Mouse (Mus musculus) hindbrain, postnatal 0 days (tissue): ENCODE measurements around the gene Hhatl. TPM values are rescaled to one million over a fixed set of nuclear protein-coding genes. Genes with fewer than 3 reads are reported as not detected.
A peak's percentile ranks its signal among the peaks of the same experiment; 100 is the strongest.

Source experiments
- ATAC-seq: fragments of 200-750 bp; cut with Nextera tagmentation; 2 replicates; pipeline ENCODE4 v1.8.0; 2017; ENCODE audit warnings: mild to moderate bottlenecking, moderate TSS enrichment, moderate library complexity
- DNase-seq: peaks from one replicate; pipeline ENCODE4 v3.0.0-alpha.2; 2015; ENCODE audit warnings: low spot score
- H3K27ac ChIP-seq: fragments of 300-500 bp; sonication (generic); 2 replicates; pipeline ENCODE4 v1.5.1; 2014; ENCODE audit warnings: mild to moderate bottlenecking
- H3K27me3 ChIP-seq: fragments of 300-500 bp; sonication (generic); 2 replicates; pipeline ENCODE4 v1.6.1; 2014; ENCODE audit warnings: low read length, mixed read lengths; ENCODE audit not compliant: insufficient read depth
- H3K36me3 ChIP-seq: fragments of 300-500 bp; sonication (generic); 2 replicates; pipeline ENCODE4 v1.6.1; 2014; ENCODE audit warnings: low read length, mixed read lengths; ENCODE audit not compliant: insufficient read depth
- H3K4me1 ChIP-seq: fragments of 300-500 bp; sonication (generic); 2 replicates; pipeline ENCODE4 v1.6.1; 2014; ENCODE audit warnings: antibody characterized with exemption, low read length, mixed read lengths; ENCODE audit not compliant: insufficient read depth
- H3K4me2 ChIP-seq: fragments of 300-500 bp; sonication (generic); 2 replicates; pipeline ENCODE4 v1.6.1; 2014; ENCODE audit warnings: low read depth, mild to moderate bottlenecking, low read length, moderate library complexity, mixed read lengths
- H3K4me3 ChIP-seq: fragments of 300-500 bp; sonication (generic); 2 replicates; pipeline ENCODE4 v1.5.1; 2014; ENCODE audit warnings: low read length
- H3K9ac ChIP-seq: fragments of 300-500 bp; sonication (generic); replicated peaks from 2 replicates; pipeline ENCODE4 v1.6.1; 2014; ENCODE audit warnings: mild to moderate bottlenecking, low read length, moderate library complexity, mixed read lengths
- H3K9me3 ChIP-seq: fragments of 300-500 bp; sonication (generic); 2 replicates; pipeline ENCODE4 v1.6.1; 2016; ENCODE audit warnings: low read length, mixed read lengths
- CTCF ChIP-seq: IDR thresholded peaks from 2 replicates; pipeline ENCODE4 v1.5.1; 2016; ENCODE audit warnings: antibody characterized with exemption, control low read depth, low read depth
- WGBS: fragments of 180-500 bp; shearing (Covaris S2); extraction: QIAGEN DNeasy Blood & Tissue Kit; methylation state at CpG from one replicate; pipeline ENCODE4 v1.1.7; 2014; 5-methylcytosine and 5-hydroxymethylcytosine counted together
- polyA plus RNA-seq: library from polyadenylated mRNA; unstranded; fragments of >200 nt; fragmentation: Nextera tagmentation; extraction: Ambion mirVana; gene quantifications from 2 replicates; pipeline ENCODE4 v1.2.1, GENCODE M21; 2015
- total RNA-seq: library from RNA; depleted of rRNA; stranded (reverse); fragments of >200 nt; gene quantifications from 2 replicates; pipeline ENCODE4 v1.2.3, GENCODE M21; 2014

Hhatl gene
- total and polyA plus RNA-seq, 2 experiments from 2014 or later: 0.85 to 1.8 TPM

GRCm38 (mm10) chr9:121822585-121822991 lies 30.3 kb upstream of the Hhatl start:
- peaks cover 23% of the 10 kb centered on the region; the same call in 1 of the 2 replicates for H3K4me1 ChIP-seq
- H3K9me3 ChIP-seq: no peaks in the 10 kb centered on the region
- ATAC-seq (peak; percentile 78), DNase-seq (peak; percentile 80)
- H3K36me3 ChIP-seq: no peaks in the 10 kb centered on the region
- 26% methylated on average over 6 of the region's 6 CpGs for WGBS
- no peaks in the 10 kb centered on the region for H3K27me3 ChIP-seq
- no peak overlapping the region for H3K4me2 ChIP-seq
- H3K4me3 ChIP-seq: no peak overlapping the region
- no peak for TF ChIP-seq CTCF
- H3K9ac ChIP-seq: no peak overlapping the region
- H3K27ac ChIP-seq: peak overlapping the region; percentile 80

- Histone ChIP-seq H3K27me3 (no peaks in the 10 kb centered on the region), H3K9ac (no peak overlapping the region), H3K4me3 (no peak overlapping the region), H3K27ac (no peak overlapping the region), H3K36me3 (no peaks in the 10 kb centered on the region), H3K4me2 (no peak overlapping the region), H3K9me3 (no peaks in the 10 kb centered on the region), H3K4me1 (peaks cover 23% of the 10 kb centered on the region; the same call in 1 of the 2 replicates)
- 73% methylated on average over 5 of the region's 5 CpGs for WGBS
- DNase-seq (no peak), ATAC-seq (no peak)
- no peak for TF ChIP-seq CTCF
Observed at GRCm38 (mm10) chr9:121820765-121821164, 28.5 kb upstream of the Hhatl start.

GRCm38 (mm10) chr9:121819771-121820471 lies 27.6 kb upstream of the Hhatl start:
- Histone ChIP-seq H3K4me2 (no peak overlapping the region), H3K9ac (no peak overlapping the region), H3K27ac (peak overlapping the region; percentile 82), H3K4me1 (peaks cover 23% of the 10 kb centered on the region; the same call in 1 of the 2 replicates), H3K4me3 (no peak overlapping the region), H3K9me3 (no peaks in the 10 kb centered on the region), H3K36me3 (no peaks in the 10 kb centered on the region), H3K27me3 (no peaks in the 10 kb centered on the region)
- DNase-seq: peak; percentile 70
- peak; percentile 31 for ATAC-seq
- WGBS: 31% methylated on average over 7 of the region's 7 CpGs
- no peak; the same call in 1 of the 2 replicates for TF ChIP-seq CTCF

GRCm38 (mm10) chr9:121819073-121819770 lies 26.9 kb upstream of the Hhatl start:
- DNase-seq (peak; percentile 30), ATAC-seq (no peak)
- TF ChIP-seq CTCF: no peak
- no peak overlapping the region for H3K4me2 ChIP-seq
- peaks cover 23% of the 10 kb centered on the region; the same call in 1 of the 2 replicates for H3K4me1 ChIP-seq
- 64% methylated on average over 9 of the region's 9 CpGs for WGBS
- H3K27ac ChIP-seq: peak overlapping the region; percentile 82
- H3K9me3 ChIP-seq: no peaks in the 10 kb centered on the region
- H3K36me3 ChIP-seq: no peaks in the 10 kb centered on the region
- H3K4me3 ChIP-seq: no peak overlapping the region
- H3K9ac ChIP-seq: no peak overlapping the region
- no peaks in the 10 kb centered on the region for H3K27me3 ChIP-seq

GRCm38 (mm10) chr9:121815183-121815582 lies 22.9 kb upstream of the Hhatl start:
- Histone ChIP-seq H3K27me3 (no peaks in the 10 kb centered on the region), H3K9ac (no peak overlapping the region), H3K36me3 (no peaks in the 10 kb centered on the region), H3K27ac (no peak overlapping the region), H3K4me2 (no peak overlapping the region), H3K9me3 (no peaks in the 10 kb centered on the region), H3K4me3 (no peak overlapping the region), H3K4me1 (peaks cover 16% of the 10 kb centered on the region)
- no peak for TF ChIP-seq CTCF
- no peak for DNase-seq
- ATAC-seq: no peak
- WGBS: 87% methylated on average over 6 of the region's 6 CpGs

- Histone ChIP-seq H3K9me3 (no peaks in the 10 kb centered on the region), H3K36me3 (no peaks in the 10 kb centered on the region), H3K4me1 (peaks cover 16% of the 10 kb centered on the region), H3K4me2 (0 out of 2 replicates have a peak overlapping the region, but pooled peaks have one; percentile 21), H3K27me3 (no peaks in the 10 kb centered on the region), H3K9ac (0 out of 2 replicates have a peak overlapping the region, but pooled peaks have one; percentile 13), H3K4me3 (no peak overlapping the region), H3K27ac (peak overlapping the region; percentile 54; the same call in 1 of the 2 replicates)
- no peak; the same call in 1 of the 2 replicates for TF ChIP-seq CTCF
- WGBS: 11% methylated on average over 15 of the region's 15 CpGs
- ATAC-seq (peak; percentile 75), DNase-seq (peak; percentile 78)
Observed at GRCm38 (mm10) chr9:121810081-121810821, 17.9 kb upstream of the Hhatl start.
